Mouse (Mus musculus) liver, embryonic 14.5 days (tissue): Measurements from ENCODE around the gene Izumo1. TPM values are rescaled to one million over a fixed set of nuclear protein-coding genes. Genes with fewer than 3 reads are reported as not detected.
A peak's percentile ranks its signal among the peaks of the same experiment; 100 is the strongest.

Experiments
- ATAC-seq: fragments of 200-750 bp; cut with Nextera tagmentation; 2 replicates; pipeline ENCODE4 v1.8.0; 2017; ENCODE audit warnings: moderate number of reproducible peaks, mild to moderate bottlenecking, moderate library complexity; ENCODE audit not compliant: insufficient read depth
- DNase-seq, 3 experiments: peaks; one replicate each; pipeline ENCODE4 v3.0.0-alpha.2; 2012 to 2013; ENCODE audit warnings: low read depth in 3 of 3, low spot score in 3 of 3
- H3K27ac ChIP-seq: fragments of 300-500 bp; sonication (generic); 2 replicates; pipeline ENCODE4 v1.5.1; 2014; ENCODE audit warnings: moderate library complexity, mild to moderate bottlenecking, control low read depth, inconsistent platforms
- H3K27me3 ChIP-seq: fragments of 300-500 bp; sonication (generic); 2 replicates; pipeline ENCODE4 v1.6.1; 2014; ENCODE audit warnings: mild to moderate bottlenecking, low read length, moderate library complexity; ENCODE audit not compliant: control insufficient read depth, insufficient read depth
- H3K36me3 ChIP-seq: fragments of 300-500 bp; sonication (generic); replicated peaks from 2 replicates; pipeline ENCODE4 v1.6.1; 2014; ENCODE audit warnings: low read depth; ENCODE audit not compliant: control insufficient read depth, insufficient read depth
- H3K4me1 ChIP-seq, 2 experiments: fragments of 200-500 bp in 1 of 2; fragments of 300-500 bp in 1 of 2; sonication (generic) in 1 of 2; replicated peaks; 2 replicates each; pipeline ENCODE4 v1.6.1; 2012 to 2014; ENCODE audit warnings: antibody characterized with exemption in 1 of 2, inconsistent platforms in 1 of 2, low read length in 1 of 2; ENCODE audit not compliant: control insufficient read depth in 2 of 2, insufficient read depth in 2 of 2
- H3K4me2 ChIP-seq: fragments of 300-500 bp; sonication (generic); 2 replicates; pipeline ENCODE4 v1.6.1; 2014; ENCODE audit warnings: low read depth, mild to moderate bottlenecking, control low read depth, moderate library complexity
- H3K4me3 ChIP-seq, 2 experiments: fragments of 200-500 bp in 1 of 2; fragments of 300-500 bp in 1 of 2; sonication (generic) in 1 of 2; 2 replicates each; pipeline ENCODE4 v1.5.1; 2012 to 2014; ENCODE audit warnings: low read depth in 2 of 2, low read length in 2 of 2, mild to moderate bottlenecking in 2 of 2, control low read depth in 1 of 2, inconsistent platforms in 1 of 2, moderate library complexity in 1 of 2; ENCODE audit not compliant: insufficient read depth in 1 of 2
- H3K9ac ChIP-seq: fragments of 300-500 bp; sonication (generic); replicated peaks from 2 replicates; pipeline ENCODE4 v1.6.1; 2014; ENCODE audit warnings: mild to moderate bottlenecking, control low read depth, moderate library complexity
- H3K9me3 ChIP-seq: fragments of 300-500 bp; sonication (generic); 2 replicates; pipeline ENCODE4 v1.6.1; 2016; ENCODE audit warnings: low read length, mixed read lengths; ENCODE audit not compliant: control insufficient read depth
- CTCF ChIP-seq: IDR thresholded peaks from 2 replicates; pipeline ENCODE4 v1.5.1; 2016; ENCODE audit warnings: antibody characterized with exemption, low read depth, control low read depth
- EP300 ChIP-seq: IDR thresholded peaks from 2 replicates; pipeline ENCODE4 v1.6.1; 2016; ENCODE audit warnings: antibody characterized with exemption, low read depth
- WGBS: fragments of 180-500 bp; shearing (Covaris S2); extraction: QIAGEN DNeasy Blood & Tissue Kit; methylation state at CpG from one replicate; pipeline ENCODE4 v1.1.7; 2014; ENCODE audit not compliant: insufficient replicate concordance; 5-methylcytosine and 5-hydroxymethylcytosine counted together
- polyA plus RNA-seq, 2 experiments: library from polyadenylated mRNA; depleted of rRNA in 1 of 2; stranded (reverse) in 1 of 2; unstranded in 1 of 2; fragments of >200 nt; fragmentation: Nextera tagmentation in 1 of 2; extraction: Ambion mirVana in 1 of 2; gene quantifications; 2 replicates each; pipeline versions ENCODE4 v1.2.1 to v1.2.3; 2012 to 2014

The Izumo1 gene
- polyA plus RNA-seq (2012; rRNA removed) (0.10 and 0.15 TPM in 2 replicates), polyA plus RNA-seq (2014; fragmentation: Nextera tagmentation; extraction: Ambion mirVana) (0.09 TPM in 1 of 2 replicates, not detected in the other)

DNA sequence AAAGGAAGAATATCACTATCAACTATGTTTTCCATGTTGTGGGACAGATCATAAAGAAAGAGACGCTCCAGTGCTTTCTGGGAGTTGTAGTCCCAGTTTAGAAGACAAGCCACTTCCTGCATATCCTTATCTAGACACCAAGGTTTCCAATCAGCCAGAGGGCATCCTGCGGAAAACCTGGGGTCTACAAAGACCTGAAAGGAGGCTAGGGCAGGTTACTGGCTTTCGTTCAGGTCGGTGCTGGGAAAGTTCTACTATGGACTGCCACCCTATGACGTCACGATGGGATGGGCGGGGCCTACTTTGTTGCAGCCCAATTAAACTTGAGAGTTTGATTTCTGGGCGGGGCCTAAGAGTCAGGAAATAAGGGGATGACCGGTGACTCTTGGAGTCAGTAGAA, at the start of gene Izumo1:
TSS of gene Izumo1 (plus strand) at position 369 of the 400 bp plus-strand sequence.
- peak in 1 of 3 experiments; percentile 12 for DNase-seq
- 18% methylated on average over 9 of the region's 9 CpGs for WGBS
- H3K27me3 ChIP-seq = peaks cover 10% of the 10 kb centered on the region
- H3K9me3 ChIP-seq = no peaks in the 10 kb centered on the region
- no peaks in the 10 kb centered on the region for H3K36me3 ChIP-seq
- H3K4me2 ChIP-seq = peak within 1 kb of the TSS; percentile 22; the same call in 1 of the 2 replicates
- ATAC-seq = no peak
- TF ChIP-seq EP300 (no peak), CTCF (no peak)
- H3K27ac ChIP-seq = no peak within 1 kb of the TSS
- peaks cover 0 to 4% of the 10 kb centered on the region in 2 experiments; a peak in 1 of 4 replicates for H3K4me1 ChIP-seq
- no peak within 1 kb of the TSS for H3K9ac ChIP-seq
- H3K4me3 ChIP-seq = peak within 1 kb of the TSS in 1 of 2 experiments; percentile 24; a peak in 1 of 4 replicates

GRCm38 (mm10) chr7:45571966-45572365, 49.6 kb upstream of the Izumo1 start:
- Histone ChIP-seq H3K27me3 (no peaks in the 10 kb centered on the region), H3K36me3 (peaks cover 4% of the 10 kb centered on the region; the same call in 1 of the 2 replicates), H3K4me1 (peaks cover 42 to 48% of the 10 kb centered on the region in 2 experiments), H3K9ac (0 out of 2 replicates have a peak overlapping the region, but pooled peaks have one; percentile 3), H3K4me3 (no peak overlapping the region), H3K4me2 (peak overlapping the region; percentile 97), H3K27ac (no peak overlapping the region), H3K9me3 (no peaks in the 10 kb centered on the region)
- ATAC-seq (no peak), DNase-seq (no peak)
- TF ChIP-seq CTCF (no peak), EP300 (no peak)
- 10% methylated on average over 1 of the region's 1 CpGs for WGBS

DNA sequence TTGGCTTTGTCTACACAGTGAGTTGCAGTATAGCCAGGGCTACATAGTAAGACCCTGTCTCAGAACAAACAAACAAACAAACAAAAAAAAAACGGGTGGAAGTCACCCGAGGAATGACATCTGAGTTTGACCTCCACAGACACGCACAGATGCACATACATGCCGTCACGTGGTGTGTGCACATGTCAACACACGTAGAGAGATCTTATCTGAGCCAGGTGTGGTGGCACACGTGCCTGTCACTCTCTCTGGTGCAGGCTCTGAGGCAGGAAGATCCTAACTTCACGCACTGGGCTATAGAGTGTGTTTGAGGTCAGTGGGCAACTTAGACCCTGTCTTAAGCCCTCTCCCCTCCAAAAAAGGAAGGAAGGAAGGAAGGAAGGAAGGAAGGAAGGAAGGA, 47.7 kb upstream of the Izumo1 start:
- H3K9me3 ChIP-seq = no peaks in the 10 kb centered on the region
- H3K4me2 ChIP-seq = peak overlapping the region; percentile 46
- H3K4me1 ChIP-seq = peaks cover 27 to 31% of the 10 kb centered on the region in 2 experiments
- WGBS = 56% methylated on average over 8 of the region's 8 CpGs
- peaks cover 4% of the 10 kb centered on the region; the same call in 1 of the 2 replicates for H3K36me3 ChIP-seq
- H3K4me3 ChIP-seq = peak overlapping the region; percentile 50 to 55
- no peak overlapping the region for H3K27ac ChIP-seq
- no peak overlapping the region for H3K9ac ChIP-seq
- TF ChIP-seq CTCF (no peak), EP300 (no peak)
- no peaks in the 10 kb centered on the region for H3K27me3 ChIP-seq
- no peak for DNase-seq
- ATAC-seq = no peak

- TF ChIP-seq CTCF = no peak
- no peak for TF ChIP-seq EP300
- H3K4me1 ChIP-seq = peaks cover 19 to 24% of the 10 kb centered on the region in 2 experiments
- no peaks in the 10 kb centered on the region for H3K9me3 ChIP-seq
- H3K9ac ChIP-seq = peak overlapping the region; percentile 34; the same call in 1 of the 2 replicates
- H3K4me2 ChIP-seq = peak overlapping the region; percentile 46
- H3K27ac ChIP-seq = no peak overlapping the region
- WGBS = 66% methylated on average over 15 of the region's 15 CpGs
- DNase-seq (no peak), ATAC-seq (peak; percentile 31; the same call in 1 of the 2 replicates)
- no peaks in the 10 kb centered on the region for H3K27me3 ChIP-seq
- peak overlapping the region; percentile 50 to 55 for H3K4me3 ChIP-seq
- peaks cover 4% of the 10 kb centered on the region; the same call in 1 of the 2 replicates for H3K36me3 ChIP-seq
Observed at GRCm38 (mm10) chr7:45574472-45575379, 46.9 kb upstream of the Izumo1 start.

DNA sequence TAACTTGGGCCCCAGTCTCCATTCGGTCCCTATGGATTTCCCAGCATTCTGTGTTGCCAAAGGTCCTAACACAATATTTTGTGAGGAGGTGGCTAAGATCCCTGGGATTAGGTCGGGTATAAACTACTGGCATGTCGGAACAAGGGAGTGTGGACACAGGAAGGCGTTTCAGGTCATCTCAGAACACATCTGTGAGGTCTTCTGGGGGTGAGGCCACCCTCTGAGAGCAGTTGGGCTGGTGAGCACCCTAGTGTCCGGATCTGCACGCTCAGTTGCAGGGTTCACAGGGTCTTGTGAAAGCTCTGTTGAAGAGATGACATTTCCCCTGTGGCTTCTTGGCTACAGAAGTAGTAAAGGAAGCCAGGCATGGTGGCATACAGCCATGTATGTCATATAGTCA, 35.7 kb upstream of the Izumo1 start:
- 0 out of 4 replicates have a peak, but pooled peaks cover 0 to 4% of the 10 kb centered on the region in 2 experiments for H3K4me1 ChIP-seq
- H3K36me3 ChIP-seq = peaks cover 4% of the 10 kb centered on the region; the same call in 1 of the 2 replicates
- TF ChIP-seq EP300 (no peak), CTCF (no peak)
- no peak overlapping the region for H3K27ac ChIP-seq
- WGBS = 78% methylated on average over 6 of the region's 6 CpGs
- H3K4me2 ChIP-seq = no peak overlapping the region
- H3K9me3 ChIP-seq = no peaks in the 10 kb centered on the region
- no peaks in the 10 kb centered on the region for H3K27me3 ChIP-seq
- no peak for ATAC-seq
- no peak overlapping the region for H3K4me3 ChIP-seq
- H3K9ac ChIP-seq = no peak overlapping the region
- DNase-seq = no peak
